Mouse (Mus musculus) liver, embryonic 11.5 days (tissue): ENCODE measurements around the gene Tex26. TPM values are rescaled to one million over a fixed set of nuclear protein-coding genes. Genes with fewer than 3 reads are reported as not detected.

Experiments
- polyA plus RNA-seq: library from polyadenylated mRNA; unstranded; fragments of >200 nt; fragmentation: Nextera tagmentation; extraction: Ambion mirVana; gene quantifications from 2 replicates; pipeline ENCODE4 v1.2.1, GENCODE M21; 2014

Tex26 gene
- polyA plus RNA-seq, 1 experiment from 2014 or later: 0.48 TPM

Other genes with a start within 250 kb of the Tex26 start
- 20.7 and 24.4 TPM in 2 replicates for gene Alox5ap, start 174.9 kb upstream of the Tex26 start, polyA plus RNA-seq
- 0.75 and 1.2 TPM in 2 replicates for gene Medag, start 27.9 kb upstream of the Tex26 start, polyA plus RNA-seq
- gene Wdr95, start 89.0 kb downstream of the Tex26 start, polyA plus RNA-seq: not detected in 2 replicates
- 116 and 119 TPM in 2 replicates for gene Hsph1, start 196.7 kb downstream of the Tex26 start, polyA plus RNA-seq
- 13.2 and 13.4 TPM in 2 replicates for gene B3glct, start 238.6 kb downstream of the Tex26 start, polyA plus RNA-seq